Mouse (Mus musculus) midbrain, embryonic 14.5 days (tissue): ENCODE results near the gene Vmn2r10. TPM values are rescaled to one million over a fixed set of nuclear protein-coding genes. Genes with fewer than 3 reads are reported as not detected.
"Not testable (repeated sequence)": the region's sequence is repeated elsewhere in the genome, so short reads cannot be mapped to it uniquely, and the experiment has no call there.

Experiments used
- ATAC-seq: fragments of 200-750 bp; cut with Nextera tagmentation; 2 replicates; pipeline ENCODE4 v1.8.0; 2017; ENCODE audit warnings: moderate number of reproducible peaks, moderate library complexity; ENCODE audit not compliant: low FRiP score, low TSS enrichment
- DNase-seq: peaks from one replicate; pipeline ENCODE4 v3.0.0-alpha.2; 2015
- H3K27ac ChIP-seq: fragments of 300-500 bp; sonication (generic); replicated peaks from 2 replicates; pipeline ENCODE4 v1.5.1; 2014; ENCODE audit warnings: mild to moderate bottlenecking, low read depth, low read length, moderate library complexity
- H3K27me3 ChIP-seq: fragments of 300-500 bp; sonication (generic); 2 replicates; pipeline ENCODE4 v1.6.1; 2014; ENCODE audit warnings: low read length, control low read depth, mixed read lengths; ENCODE audit not compliant: control insufficient read depth, insufficient read depth
- H3K36me3 ChIP-seq: fragments of 300-500 bp; sonication (generic); 2 replicates; pipeline ENCODE4 v1.6.1; 2014; ENCODE audit warnings: low read length, control low read depth; ENCODE audit not compliant: control insufficient read depth, insufficient read depth
- H3K4me1 ChIP-seq: fragments of 300-500 bp; sonication (generic); 2 replicates; pipeline ENCODE4 v1.6.1; 2014; ENCODE audit warnings: mild to moderate bottlenecking, antibody characterized with exemption, low read length, control low read depth; ENCODE audit not compliant: control insufficient read depth, insufficient read depth
- H3K4me2 ChIP-seq: fragments of 300-500 bp; sonication (generic); 2 replicates; pipeline ENCODE4 v1.6.1; 2014; ENCODE audit warnings: mild to moderate bottlenecking, low read length, moderate library complexity
- H3K4me3 ChIP-seq: fragments of 300-500 bp; sonication (generic); replicated peaks from 2 replicates; pipeline ENCODE4 v1.5.1; 2014; ENCODE audit warnings: low read depth, low read length
- H3K9ac ChIP-seq: fragments of 300-500 bp; sonication (generic); replicated peaks from 2 replicates; pipeline ENCODE4 v1.6.1; 2014; ENCODE audit warnings: mild to moderate bottlenecking, low read length, moderate library complexity
- H3K9me3 ChIP-seq: fragments of 300-500 bp; sonication (generic); 2 replicates; pipeline ENCODE4 v1.6.1; 2016; ENCODE audit warnings: low read length, control low read depth, mixed read lengths; ENCODE audit not compliant: control insufficient read depth
- WGBS: fragments of 180-500 bp; shearing (Covaris S2); extraction: QIAGEN DNeasy Blood & Tissue Kit; methylation state at CpG from one replicate; pipeline ENCODE4 v1.1.7; 2014; 5-methylcytosine and 5-hydroxymethylcytosine counted together
- polyA plus RNA-seq: library from polyadenylated mRNA; unstranded; fragments of >200 nt; fragmentation: Nextera tagmentation; extraction: Ambion mirVana; gene quantifications from 2 replicates; pipeline ENCODE4 v1.2.1, GENCODE M21; 2014

Vmn2r10 gene
- polyA plus RNA-seq = not detected in 2 replicates

- not testable (repeated sequence) for DNase-seq, H3K4me2 ChIP-seq, H3K9me3 ChIP-seq, H3K9ac ChIP-seq, H3K27ac ChIP-seq, H3K4me1 ChIP-seq, H3K36me3 ChIP-seq, H3K27me3 ChIP-seq, ATAC-seq, H3K4me3 ChIP-seq
These were observed at the start of gene Vmn2r10 for GRCm38 (mm10) chr5:109006427-109006826. Gene Vmn2r10 (minus strand): TSS chr5:109006527.

- Histone ChIP-seq H3K27ac (no peak overlapping the region), H3K4me1 (no peaks in the 10 kb centered on the region), H3K9ac (no peak overlapping the region), H3K4me3 (no peak overlapping the region), H3K27me3 (no peaks in the 10 kb centered on the region), H3K36me3 (no peaks in the 10 kb centered on the region), H3K4me2 (no peak overlapping the region), H3K9me3 (peaks cover 10% of the 10 kb centered on the region; the same call in 1 of the 2 replicates)
- ATAC-seq (no peak), DNase-seq (no peak)
- WGBS = 82% methylated on average over 1 of the region's 1 CpGs
These were observed 49.0 kb upstream of the Vmn2r10 start for GRCm38 (mm10) chr5:109055286-109055685.

- Histone ChIP-seq H3K27ac (no peak overlapping the region), H3K4me1 (no peaks in the 10 kb centered on the region), H3K9ac (no peak overlapping the region), H3K36me3 (no peaks in the 10 kb centered on the region), H3K27me3 (no peaks in the 10 kb centered on the region), H3K4me2 (no peak overlapping the region), H3K9me3 (peaks cover 6% of the 10 kb centered on the region), H3K4me3 (no peak overlapping the region)
- no peak for ATAC-seq
- DNase-seq = no peak
These were observed 26.3 kb upstream of the Vmn2r10 start for GRCm38 (mm10) chr5:109032591-109032990.

GRCm38 (mm10) chr5:108988924-108989323, 17.4 kb downstream of the Vmn2r10 start:
- WGBS = 72% methylated on average over 3 of the region's 3 CpGs
- Histone ChIP-seq H3K9ac (no peak overlapping the region), H3K9me3 (peaks cover 41% of the 10 kb centered on the region), H3K4me1 (no peaks in the 10 kb centered on the region), H3K4me2 (no peak overlapping the region), H3K36me3 (no peaks in the 10 kb centered on the region), H3K27ac (no peak overlapping the region), H3K4me3 (no peak overlapping the region), H3K27me3 (no peaks in the 10 kb centered on the region)
- DNase-seq (no peak), ATAC-seq (no peak)

Other genes starting within 250 kb of the Vmn2r10 start
- gene Rnf212, start 231.5 kb downstream of the Vmn2r10 start, polyA plus RNA-seq = not detected in 2 replicates
- not detected in 2 replicates for gene Tmed11, start 211.2 kb downstream of the Vmn2r10 start, polyA plus RNA-seq
- not detected in 2 replicates for gene Vmn2r8, start 197.7 kb downstream of the Vmn2r10 start, polyA plus RNA-seq
- not detected in 2 replicates for gene Vmn2r9, start 153.9 kb downstream of the Vmn2r10 start, polyA plus RNA-seq
- not detected in 2 replicates for gene Vmn2r11, start 53.0 kb upstream of the Vmn2r10 start, polyA plus RNA-seq
- gene Vmn2r12, start 91.4 kb upstream of the Vmn2r10 start, polyA plus RNA-seq = not detected in 2 replicates
- not detected in 2 replicates for gene Vmn2r13, start 185.7 kb upstream of the Vmn2r10 start, polyA plus RNA-seq
- gene Vmn2r14, start 218.2 kb upstream of the Vmn2r10 start, polyA plus RNA-seq = not detected in 2 replicates